Mouse (Mus musculus): ENCODE data around the gene Poc1a. TPM values are rescaled to one million over a fixed set of nuclear protein-coding genes. Genes with fewer than 3 reads are reported as not detected.
A peak's percentile ranks its signal among the peaks of the same experiment; 100 is the strongest.

Gene Poc1a
- polyA plus RNA-seq, 1 experiment from 2014 or later: 42.7 TPM

DNA sequence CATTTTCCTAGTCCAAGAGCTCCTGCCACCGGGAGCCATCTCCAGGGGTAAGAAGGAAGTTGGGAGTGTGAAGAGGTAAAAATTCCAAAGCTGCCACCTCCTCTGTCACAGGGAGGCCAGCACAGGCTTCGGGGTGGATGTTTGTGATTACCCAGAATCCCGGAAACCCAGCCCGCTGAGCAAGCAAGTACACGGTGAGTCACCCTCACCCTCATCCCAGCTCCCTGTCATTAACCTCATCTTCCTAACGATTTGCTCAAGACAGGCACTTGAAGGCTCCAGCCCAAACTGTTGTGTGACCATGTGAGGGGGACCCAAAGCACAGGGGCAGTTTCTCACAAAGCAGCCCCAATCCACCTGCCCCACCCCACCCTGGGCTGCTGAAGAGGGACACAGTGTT lies 72.9 kb downstream of the Poc1a start:
- WGBS: 66% methylated on average over 6 of the region's 6 CpGs
- DNase-seq (ENCODE audit: extremely low spot score, low spot score): no peak
- Histone ChIP-seq H3K27ac (peak overlapping the region; percentile 76), H3K9me3 (no peaks in the 10 kb centered on the region), H3K4me3 (no peak overlapping the region), H3K27me3 (ENCODE audit: poor library complexity, severe bottlenecking) (no peaks in the 10 kb centered on the region), H3K36me3 (replicated peaks) (peaks cover 7% of the 10 kb centered on the region; the same call in 1 of the 2 replicates), H3K4me1 (peaks cover 99% of the 10 kb centered on the region)

DNA sequence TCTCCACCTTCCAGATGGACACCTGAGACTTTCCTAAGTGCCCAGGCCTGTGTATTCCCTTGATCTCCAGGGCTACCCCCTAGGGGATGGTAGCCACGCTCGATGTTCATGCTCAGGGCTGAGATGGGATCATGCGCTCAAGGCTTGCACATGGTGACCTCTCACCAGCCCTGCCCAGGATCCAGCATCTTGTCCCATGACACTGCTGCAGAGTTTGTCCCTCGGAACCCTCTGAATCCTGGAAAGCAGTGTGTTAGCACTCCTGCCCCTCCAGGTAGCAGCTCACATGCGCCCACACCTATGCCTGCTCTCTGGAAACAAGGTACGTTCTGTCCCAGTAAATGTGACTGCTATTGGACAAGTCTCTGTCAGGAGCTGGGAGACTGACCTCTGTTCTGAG lies 73.9 kb downstream of the Poc1a start:
- H3K4me3 ChIP-seq: no peak overlapping the region
- peaks cover 7% of the 10 kb centered on the region; the same call in 1 of the 2 replicates for H3K36me3 ChIP-seq (replicated peaks)
- 89% methylated on average over 6 of the region's 6 CpGs for WGBS
- peaks cover 98% of the 10 kb centered on the region for H3K4me1 ChIP-seq
- no peaks in the 10 kb centered on the region for H3K9me3 ChIP-seq
- no peak for DNase-seq (ENCODE audit: extremely low spot score, low spot score)
- peak overlapping the region; percentile 76 for H3K27ac ChIP-seq
- no peaks in the 10 kb centered on the region for H3K27me3 ChIP-seq (ENCODE audit: poor library complexity, severe bottlenecking)

DNA sequence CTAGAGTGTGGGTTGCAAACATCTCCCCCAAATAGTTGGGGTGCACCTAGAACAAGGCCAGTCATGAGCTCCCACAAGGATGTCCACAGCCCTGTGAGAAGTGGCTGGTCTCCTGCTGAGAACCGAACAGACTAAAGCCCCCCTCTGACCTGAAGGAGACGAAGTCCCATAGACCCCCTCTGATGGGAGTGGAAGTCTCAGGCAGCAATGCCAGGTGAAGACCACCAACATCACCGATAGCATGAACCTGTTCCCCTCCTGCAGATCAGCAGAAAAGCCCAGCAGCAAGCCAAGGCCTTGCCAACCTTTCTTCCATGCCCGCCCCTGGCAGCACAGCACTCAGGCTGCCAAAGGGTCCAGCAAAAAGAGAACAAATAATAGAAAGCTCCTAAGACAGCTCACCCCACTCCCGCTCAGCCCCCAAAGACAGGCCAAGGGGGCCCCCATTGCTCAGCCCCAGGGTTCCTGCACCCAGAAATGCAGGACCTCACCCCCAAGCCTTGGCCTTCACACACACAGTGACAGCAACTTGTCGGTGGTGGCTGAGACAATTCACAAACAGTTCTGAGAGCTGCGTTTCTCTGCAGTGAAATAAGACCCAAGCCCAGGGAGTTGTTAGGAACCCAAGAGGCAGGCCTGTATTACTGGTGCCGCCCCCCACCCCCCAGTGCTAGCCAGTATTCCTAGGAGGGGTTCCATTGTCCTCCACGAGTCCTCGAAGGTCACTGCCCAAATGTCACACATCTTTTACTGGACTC lies 74.5 kb downstream of the Poc1a start:
- no peak for DNase-seq (ENCODE audit: extremely low spot score, low spot score)

DNA sequence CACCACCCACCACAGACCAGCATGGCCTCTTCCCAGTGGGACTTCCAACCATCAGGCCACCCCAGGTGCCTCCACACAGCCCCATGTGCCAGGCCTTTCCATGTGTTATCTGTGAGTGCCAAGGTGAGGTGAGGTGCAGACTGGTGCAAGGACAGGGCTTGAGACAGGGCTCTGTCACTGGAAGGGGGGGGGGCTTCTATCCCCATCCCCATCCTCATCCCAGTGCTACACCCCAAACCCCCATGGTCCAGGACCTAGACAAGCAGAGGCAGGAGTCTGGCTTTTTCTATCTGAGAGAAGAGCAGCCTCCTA lies 75.1 kb downstream of the Poc1a start:
- Histone ChIP-seq H3K27me3 (ENCODE audit: poor library complexity, severe bottlenecking) (no peaks in the 10 kb centered on the region), H3K9me3 (no peaks in the 10 kb centered on the region), H3K4me3 (peak overlapping the region; percentile 10), H3K27ac (peak overlapping the region; percentile 76), H3K36me3 (replicated peaks) (peaks cover 7% of the 10 kb centered on the region; the same call in 1 of the 2 replicates), H3K4me1 (peaks cover 86% of the 10 kb centered on the region)
- no peak for DNase-seq (ENCODE audit: extremely low spot score, low spot score)

More for the DNA sequence above, 74.5 kb downstream of the Poc1a start:
- no peaks in the 10 kb centered on the region for H3K27me3 ChIP-seq (ENCODE audit: poor library complexity, severe bottlenecking)
- no peaks in the 10 kb centered on the region for H3K9me3 ChIP-seq
- peaks cover 92% of the 10 kb centered on the region for H3K4me1 ChIP-seq
- peaks cover 7% of the 10 kb centered on the region; the same call in 1 of the 2 replicates for H3K36me3 ChIP-seq (replicated peaks)
- WGBS: 74% methylated on average over 10 of the region's 10 CpGs
- peak overlapping the region; percentile 76 for H3K27ac ChIP-seq
- no peak overlapping the region for H3K4me3 ChIP-seq

DNA sequence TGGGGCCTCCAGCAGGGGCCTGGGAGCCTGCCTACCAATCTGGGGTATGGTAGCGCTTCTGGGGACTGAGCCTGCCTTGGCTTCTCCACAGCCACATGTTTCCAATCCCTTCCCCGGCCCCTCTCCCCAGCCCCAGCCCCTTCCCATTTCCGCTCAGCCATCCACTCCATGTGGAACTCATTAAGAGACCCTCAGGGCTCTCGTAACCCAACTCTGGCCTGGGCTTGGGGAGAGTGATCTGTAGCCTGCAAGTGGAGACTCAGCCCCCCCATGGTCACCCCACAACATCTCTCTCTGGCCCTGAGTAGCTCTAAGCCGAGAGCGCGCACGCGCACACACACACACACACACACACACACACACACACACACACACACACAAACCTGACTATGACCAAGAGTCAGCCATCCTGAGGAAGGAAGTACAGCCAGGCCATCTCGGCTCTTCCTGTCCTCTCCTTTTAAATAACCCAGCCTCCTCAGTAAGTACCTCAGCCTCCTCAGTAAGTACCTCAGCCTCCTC lies 75.5 kb downstream of the Poc1a start:
- H3K36me3 ChIP-seq (replicated peaks): peaks cover 4% of the 10 kb centered on the region; the same call in 1 of the 2 replicates
- no peaks in the 10 kb centered on the region for H3K27me3 ChIP-seq (ENCODE audit: poor library complexity, severe bottlenecking)
- H3K4me3 ChIP-seq: peak overlapping the region; percentile 10
- peaks cover 82% of the 10 kb centered on the region for H3K4me1 ChIP-seq
- H3K9me3 ChIP-seq: no peaks in the 10 kb centered on the region
- peak; percentile 70 for DNase-seq (ENCODE audit: extremely low spot score, low spot score)
- H3K27ac ChIP-seq: peak overlapping the region; percentile 76
- 64% methylated on average over 10 of the region's 10 CpGs for WGBS

DNA sequence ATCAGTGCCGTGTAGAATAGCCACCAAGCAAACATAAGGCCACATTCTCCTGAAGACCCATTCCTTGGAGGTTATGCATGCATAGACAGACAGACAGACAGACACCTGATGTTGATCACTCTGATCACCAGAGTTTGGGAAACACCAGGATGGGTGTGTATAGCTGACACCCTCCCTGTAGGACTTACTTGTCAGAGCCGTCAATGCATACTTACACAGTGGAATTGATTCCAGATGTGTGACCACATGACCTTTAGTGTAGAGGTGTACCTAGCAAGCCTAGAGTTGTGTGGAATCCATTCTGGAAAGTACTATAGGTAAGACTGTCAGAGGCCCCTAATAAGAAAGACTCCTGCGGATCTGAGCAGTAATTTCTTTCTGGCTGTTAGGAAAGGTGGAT lies 76.3 kb downstream of the Poc1a start:
- Histone ChIP-seq H3K9me3 (no peaks in the 10 kb centered on the region), H3K27me3 (ENCODE audit: poor library complexity, severe bottlenecking) (no peaks in the 10 kb centered on the region), H3K4me3 (no peak overlapping the region), H3K27ac (peak overlapping the region; percentile 76), H3K4me1 (peaks cover 74% of the 10 kb centered on the region), H3K36me3 (replicated peaks) (no peaks in the 10 kb centered on the region)
- DNase-seq (ENCODE audit: extremely low spot score, low spot score): no peak
- 71% methylated on average over 3 of the region's 3 CpGs for WGBS

DNA sequence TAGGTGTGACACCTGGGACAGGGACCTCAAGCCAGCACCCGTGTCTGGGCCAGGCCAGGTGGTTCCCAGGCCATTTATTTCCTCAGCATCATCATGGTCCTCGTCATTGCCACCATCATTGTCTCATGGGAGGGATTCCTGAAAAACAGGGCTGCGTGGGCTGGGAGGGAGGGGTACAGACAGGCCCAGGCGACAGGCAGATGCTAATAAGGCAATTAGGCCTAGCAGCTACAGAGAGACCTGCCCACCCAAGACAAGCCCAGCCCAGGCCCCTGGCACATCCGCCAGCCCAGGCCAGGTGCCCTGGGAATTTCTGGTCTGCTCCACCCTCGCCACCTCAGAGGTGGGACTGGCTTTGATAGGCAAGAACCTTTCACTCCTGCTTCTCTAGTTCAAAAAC lies 78.4 kb downstream of the Poc1a start:
- Histone ChIP-seq H3K9me3 (no peaks in the 10 kb centered on the region), H3K4me1 (peaks cover 53% of the 10 kb centered on the region), H3K27ac (peak overlapping the region; percentile 48), H3K4me3 (no peak overlapping the region), H3K27me3 (ENCODE audit: poor library complexity, severe bottlenecking) (no peaks in the 10 kb centered on the region), H3K36me3 (replicated peaks) (no peaks in the 10 kb centered on the region)
- WGBS: 78% methylated on average over 6 of the region's 6 CpGs
- DNase-seq (ENCODE audit: extremely low spot score, low spot score): no peak

DNA sequence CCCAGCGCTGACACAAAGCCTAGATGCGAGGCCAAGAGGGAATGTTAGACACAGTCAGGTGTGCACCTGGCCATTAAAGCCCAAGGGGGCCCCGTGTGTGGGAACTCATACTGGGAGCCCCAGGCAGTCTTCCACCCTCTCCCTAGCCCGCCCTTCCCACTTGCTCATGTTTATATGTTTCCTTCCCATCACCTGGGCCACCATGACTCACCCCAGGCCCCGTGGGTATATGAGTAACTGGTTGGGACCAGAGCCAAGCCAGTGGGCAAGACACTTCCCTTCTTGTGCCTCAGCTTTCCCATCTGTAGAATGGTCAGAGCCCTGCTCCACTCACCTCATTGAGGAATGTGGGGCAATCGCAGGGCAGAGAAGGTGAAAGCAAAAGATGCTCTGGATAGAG lies 80.3 kb downstream of the Poc1a start:
- H3K27me3 ChIP-seq (ENCODE audit: poor library complexity, severe bottlenecking): peaks cover 8% of the 10 kb centered on the region
- peaks cover 47% of the 10 kb centered on the region for H3K4me1 ChIP-seq
- H3K27ac ChIP-seq: 0 out of 2 replicates have a peak overlapping the region, but pooled peaks have one; percentile 18
- H3K4me3 ChIP-seq: no peak overlapping the region
- WGBS: 93% methylated on average over 6 of the region's 6 CpGs
- DNase-seq (ENCODE audit: extremely low spot score, low spot score): no peak
- H3K9me3 ChIP-seq: no peaks in the 10 kb centered on the region
- H3K36me3 ChIP-seq (replicated peaks): no peaks in the 10 kb centered on the region

DNA sequence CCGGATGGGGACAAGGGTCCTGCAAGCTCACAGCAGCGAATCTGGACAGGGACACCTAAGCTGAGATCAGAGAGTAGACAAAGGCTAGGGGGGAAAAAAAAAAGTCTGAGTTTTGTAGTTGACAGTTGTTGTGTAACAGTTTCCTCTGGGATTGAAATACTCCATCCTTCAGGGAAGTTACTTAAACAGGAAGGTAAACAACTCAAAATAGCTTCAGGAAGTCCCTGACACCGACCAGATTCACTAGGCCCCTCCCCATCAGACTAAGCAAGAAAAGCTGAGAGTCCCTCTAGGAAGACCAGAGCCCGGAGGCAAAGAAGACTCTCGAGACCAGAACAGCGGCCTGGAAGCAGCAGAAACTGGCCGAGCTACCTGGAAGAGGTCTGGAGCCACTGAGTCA lies 84.5 kb downstream of the Poc1a start:
- Histone ChIP-seq H3K27ac (peak overlapping the region; percentile 53), H3K4me1 (peaks cover 52% of the 10 kb centered on the region), H3K36me3 (replicated peaks) (peaks cover 2% of the 10 kb centered on the region; the same call in 1 of the 2 replicates), H3K27me3 (ENCODE audit: poor library complexity, severe bottlenecking) (peaks cover 17% of the 10 kb centered on the region), H3K4me3 (no peak overlapping the region), H3K9me3 (no peaks in the 10 kb centered on the region)
- 85% methylated on average over 7 of the region's 7 CpGs for WGBS
- no peak for DNase-seq (ENCODE audit: extremely low spot score, low spot score)

DNA sequence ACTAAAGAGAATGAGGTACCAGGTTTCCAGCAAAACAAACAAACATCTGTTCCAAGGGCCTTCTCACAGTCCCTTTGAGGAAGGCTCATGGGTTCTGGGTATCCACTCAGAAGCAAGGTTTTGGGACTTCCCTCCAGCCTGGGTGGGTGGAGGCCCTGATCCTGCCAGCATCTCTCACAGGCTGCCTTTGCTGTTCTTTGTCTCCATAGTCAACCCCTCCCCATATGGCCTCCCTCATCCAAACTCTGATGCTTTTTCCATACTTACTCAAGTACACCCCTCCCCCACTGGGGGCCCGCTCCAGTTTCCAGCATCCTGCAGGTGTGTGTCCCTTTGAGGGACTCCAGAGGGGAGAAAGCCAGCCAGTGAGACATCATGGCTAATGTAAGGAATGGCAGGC lies 85.3 kb downstream of the Poc1a start:
- DNase-seq (ENCODE audit: extremely low spot score, low spot score): no peak
- peaks cover 17% of the 10 kb centered on the region for H3K27me3 ChIP-seq (ENCODE audit: poor library complexity, severe bottlenecking)
- no peaks in the 10 kb centered on the region for H3K9me3 ChIP-seq
- H3K27ac ChIP-seq: peak overlapping the region; percentile 97
- H3K4me3 ChIP-seq: 0 out of 2 replicates have a peak overlapping the region, but pooled peaks have one; percentile 7
- peaks cover 60% of the 10 kb centered on the region for H3K4me1 ChIP-seq
- 54% methylated on average over 1 of the region's 1 CpGs for WGBS
- H3K36me3 ChIP-seq (replicated peaks): peaks cover 10% of the 10 kb centered on the region

DNA sequence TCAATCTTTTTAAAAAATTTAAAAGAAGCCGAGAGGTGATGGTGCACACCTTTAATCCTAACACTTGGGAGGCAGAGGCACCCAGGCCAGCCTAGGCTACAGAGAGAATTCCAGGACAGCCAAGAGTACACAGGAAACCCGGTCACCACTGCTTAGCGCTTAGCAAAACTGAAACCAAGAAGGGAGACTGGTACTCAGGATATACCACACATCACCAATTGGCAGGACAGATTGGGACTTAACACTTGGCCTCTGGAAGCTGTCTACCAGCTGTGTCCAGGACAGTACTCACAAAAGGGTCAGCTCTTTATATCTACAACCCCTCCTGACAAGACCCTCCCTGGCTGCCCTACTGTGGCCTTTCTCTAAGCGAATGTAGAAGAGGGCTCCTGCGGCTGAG lies 86.1 kb downstream of the Poc1a start:
- peak overlapping the region; percentile 97 for H3K27ac ChIP-seq
- peaks cover 18% of the 10 kb centered on the region for H3K36me3 ChIP-seq (replicated peaks)
- 23% methylated on average over 5 of the region's 5 CpGs for WGBS
- no peaks in the 10 kb centered on the region for H3K9me3 ChIP-seq
- H3K27me3 ChIP-seq (ENCODE audit: poor library complexity, severe bottlenecking): peaks cover 17% of the 10 kb centered on the region
- DNase-seq (ENCODE audit: extremely low spot score, low spot score): no peak
- peaks cover 68% of the 10 kb centered on the region for H3K4me1 ChIP-seq
- H3K4me3 ChIP-seq: peak overlapping the region; percentile 93

DNA sequence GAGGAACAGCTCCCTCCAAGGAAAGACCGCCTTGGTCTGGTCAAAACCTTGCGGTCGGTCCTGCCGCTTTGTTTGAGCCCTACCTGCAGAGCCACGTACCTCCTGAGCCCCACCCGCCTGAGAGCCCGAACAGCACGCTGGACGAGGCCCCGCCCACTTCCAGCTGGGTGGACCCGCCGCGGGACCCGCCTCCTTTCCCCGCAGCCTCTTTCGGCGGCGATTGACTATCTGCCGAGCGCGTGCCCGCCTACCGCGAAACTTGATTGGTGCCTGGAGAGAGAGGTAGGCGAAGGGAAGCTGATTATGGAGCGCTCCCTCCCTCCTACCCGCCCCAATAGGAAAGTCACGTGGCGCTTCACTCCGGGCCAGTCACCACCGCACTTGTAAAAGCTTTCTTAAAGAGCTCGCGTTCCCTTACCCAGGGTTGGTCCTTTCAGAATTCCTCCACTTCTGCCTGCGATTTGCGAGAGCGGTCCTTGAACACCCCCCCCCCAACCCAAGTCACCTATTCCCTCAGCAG lies 86.8 kb downstream of the Poc1a start:
- Histone ChIP-seq H3K4me3 (peak overlapping the region; percentile 93), H3K9me3 (no peaks in the 10 kb centered on the region), H3K36me3 (replicated peaks) (peaks cover 25% of the 10 kb centered on the region), H3K27me3 (ENCODE audit: poor library complexity, severe bottlenecking) (peaks cover 17% of the 10 kb centered on the region), H3K27ac (peak overlapping the region; percentile 97), H3K4me1 (peaks cover 75% of the 10 kb centered on the region)
- WGBS: under 1% methylated on average over 36 of the region's 36 CpGs
- DNase-seq (ENCODE audit: extremely low spot score, low spot score): peak; percentile 99

DNA sequence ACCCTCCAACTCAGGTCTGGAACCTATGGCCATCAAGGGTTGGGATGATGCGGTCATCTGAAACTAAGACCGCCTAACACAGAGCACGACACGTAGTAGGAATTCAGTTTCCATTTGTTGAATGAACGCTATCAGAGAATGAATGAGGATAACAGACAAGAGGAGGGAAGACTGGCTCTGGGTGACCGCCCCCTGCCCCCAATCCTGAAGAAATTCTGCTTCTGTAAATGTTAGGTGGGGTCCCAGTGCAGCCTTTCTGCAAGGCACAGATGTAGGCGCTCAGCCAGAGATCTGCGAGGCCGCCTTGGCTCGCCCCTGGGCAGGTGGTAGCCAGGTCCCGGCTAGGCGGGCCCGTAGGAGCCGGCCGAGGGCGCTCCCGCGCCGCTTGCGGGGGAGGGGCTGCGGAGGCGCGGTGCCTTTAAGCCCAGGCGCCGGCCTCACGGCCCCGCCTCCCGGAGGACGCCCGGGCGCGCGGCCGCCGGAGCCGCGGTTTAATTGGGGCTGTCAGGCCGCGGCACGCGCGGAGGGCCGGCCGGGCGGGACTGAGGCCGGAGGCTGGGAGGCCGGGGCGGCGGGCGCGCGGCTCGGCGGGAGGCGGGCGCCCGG lies 87.4 kb downstream of the Poc1a start, which contains the start of gene Dusp7:
Gene Dusp7, plus strand, starts transcription at position 521 of the 606 bp plus-strand sequence.
- Histone ChIP-seq H3K27me3 (ENCODE audit: poor library complexity, severe bottlenecking) (peaks cover 17% of the 10 kb centered on the region), H3K4me3 (peak within 1 kb of the TSS; percentile 93), H3K4me1 (peaks cover 81% of the 10 kb centered on the region), H3K27ac (peak within 1 kb of the TSS; percentile 97), H3K36me3 (replicated peaks) (peaks cover 30% of the 10 kb centered on the region), H3K9me3 (no peaks in the 10 kb centered on the region)
- WGBS: under 1% methylated on average over 47 of the region's 57 CpGs
- peak; percentile 75 for DNase-seq (ENCODE audit: extremely low spot score, low spot score)

Data from forebrain, embryonic 10.5 days (tissue).